Mouse (Mus musculus) cerebellum, adult 18-20 months (tissue): ENCODE measurements around the gene Col10a1.
A peak's percentile ranks its signal among the peaks of the same experiment; 100 is the strongest.
"Not testable (repeated sequence)": the region's sequence is repeated elsewhere in the genome, so short reads cannot be mapped to it uniquely, and the experiment has no call there.

ENCODE experiments used
- DNase-seq, 2 experiments: peaks; one replicate each; pipeline ENCODE4 v3.0.0; 2021

Col10a1 gene

DNA sequence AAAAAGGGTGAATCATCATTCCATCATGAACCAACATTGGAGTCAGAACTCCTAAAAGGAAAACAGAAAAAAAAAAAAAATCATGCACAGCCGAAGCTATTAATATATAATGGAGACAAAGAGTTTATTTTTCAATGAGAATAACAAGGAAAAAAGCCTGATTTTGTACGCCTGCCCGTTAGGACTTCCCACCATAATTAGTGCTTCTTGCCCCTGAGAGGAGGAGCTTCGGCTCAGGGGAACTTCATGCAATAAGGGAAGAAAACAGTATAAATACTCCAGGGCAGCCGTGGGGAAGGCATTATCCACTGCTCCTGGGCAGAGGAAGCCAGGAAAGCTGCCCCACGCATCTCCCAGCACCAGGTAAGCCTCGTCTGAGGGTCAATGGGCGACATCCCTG, at the start of gene Col10a1:
Gene Col10a1 (plus strand): TSS at position 301 of the 400 bp plus-strand sequence.
- no peak for DNase-seq

DNA sequence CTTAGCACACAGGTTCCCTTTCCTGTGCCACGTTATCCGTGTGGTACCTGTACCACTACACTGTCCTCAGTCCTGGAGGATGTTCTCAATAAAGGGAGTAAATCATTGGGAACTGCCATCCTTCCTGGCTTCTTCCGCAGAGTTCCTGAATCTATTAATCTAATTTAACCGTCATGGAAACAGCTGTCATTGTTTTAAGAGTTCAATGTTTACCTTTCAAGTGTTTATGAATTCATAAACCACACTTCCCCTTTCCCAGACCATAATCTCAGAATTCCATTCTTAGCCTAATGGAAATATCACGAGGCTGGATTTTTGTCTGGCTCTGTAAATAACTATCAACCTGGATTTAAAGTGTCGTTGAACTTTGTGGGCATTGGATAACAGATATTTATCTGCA, 48.8 kb upstream of the Col10a1 start:
- DNase-seq, result no peak

DNA sequence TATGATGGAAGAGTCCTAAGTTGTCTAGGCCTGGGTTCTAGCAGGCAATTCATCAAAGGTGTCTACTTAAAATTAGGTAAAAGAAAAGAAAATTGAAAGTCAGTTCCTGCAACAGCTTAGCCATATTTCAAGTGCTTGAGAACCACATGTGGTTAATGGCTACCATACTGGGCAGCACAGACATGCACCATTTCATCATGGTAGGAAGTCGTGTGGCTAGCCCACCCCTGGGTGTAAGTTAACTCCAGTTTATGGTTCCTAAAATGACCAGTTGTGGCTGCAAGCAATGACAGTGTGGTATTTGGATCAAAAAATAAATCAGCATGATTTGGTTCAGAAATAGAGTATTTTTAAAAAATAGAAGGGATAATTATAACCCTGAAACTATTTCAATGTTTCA, 47.9 kb upstream of the Col10a1 start:
- no peak for DNase-seq

DNA sequence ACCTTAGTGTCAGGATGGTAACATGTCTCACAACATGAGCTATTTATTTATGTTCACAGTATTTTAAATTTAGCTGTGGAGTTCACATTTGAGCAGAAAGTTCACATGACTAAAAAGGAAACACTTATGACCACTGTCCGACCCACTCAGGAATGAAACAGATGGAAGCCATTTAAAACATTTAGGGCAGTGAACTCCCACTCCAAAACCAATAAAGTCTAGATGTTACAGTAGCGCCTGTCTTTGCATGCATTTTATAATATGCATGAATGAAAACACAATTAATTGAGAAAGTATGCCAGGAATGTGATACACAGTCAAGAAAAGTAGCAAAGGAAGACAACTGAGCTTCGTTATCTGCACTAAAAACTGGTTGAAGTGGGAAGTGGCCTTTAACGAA, 37.6 kb upstream of the Col10a1 start:
- DNase-seq, result no peak

DNA sequence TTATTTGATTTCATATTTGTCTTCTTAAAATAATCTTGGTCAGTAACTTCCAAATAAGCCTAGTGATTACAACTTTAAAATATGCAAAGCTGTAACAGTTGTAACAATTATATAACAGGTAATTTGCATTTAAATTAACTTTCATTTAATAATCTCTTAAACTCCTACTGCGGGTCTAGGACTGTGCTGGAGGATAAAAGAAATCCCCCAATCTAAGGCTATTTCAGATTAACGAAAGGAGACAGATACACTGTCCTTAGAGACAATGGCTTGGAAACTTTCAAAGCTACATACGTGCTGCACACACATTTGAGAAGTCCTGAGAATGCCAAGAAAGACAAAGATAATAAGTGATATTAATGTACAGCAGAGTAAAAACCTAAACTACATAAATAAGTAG, 31.5 kb upstream of the Col10a1 start:
- DNase-seq, result no peak

DNA sequence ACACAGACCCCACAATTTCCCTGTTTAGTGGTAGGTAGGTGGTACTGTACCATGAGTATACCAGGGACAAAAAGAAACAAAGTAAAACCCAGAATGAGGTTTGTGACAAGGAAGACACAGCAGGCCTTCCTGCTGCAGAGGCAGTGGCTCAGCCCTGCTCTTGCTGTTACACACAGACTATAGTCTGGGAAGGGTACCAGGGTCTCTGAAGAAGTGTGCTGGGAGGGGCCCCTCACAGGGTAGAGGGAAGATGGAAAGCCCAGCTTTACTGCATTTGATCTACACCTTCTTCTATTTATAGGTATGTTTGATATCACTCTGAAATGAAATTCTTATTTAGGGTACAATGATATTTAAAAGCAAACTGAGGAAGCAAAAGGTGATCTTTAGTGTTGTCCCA, 26.0 kb upstream of the Col10a1 start:
- peak; percentile 14 to 23 for DNase-seq

DNA sequence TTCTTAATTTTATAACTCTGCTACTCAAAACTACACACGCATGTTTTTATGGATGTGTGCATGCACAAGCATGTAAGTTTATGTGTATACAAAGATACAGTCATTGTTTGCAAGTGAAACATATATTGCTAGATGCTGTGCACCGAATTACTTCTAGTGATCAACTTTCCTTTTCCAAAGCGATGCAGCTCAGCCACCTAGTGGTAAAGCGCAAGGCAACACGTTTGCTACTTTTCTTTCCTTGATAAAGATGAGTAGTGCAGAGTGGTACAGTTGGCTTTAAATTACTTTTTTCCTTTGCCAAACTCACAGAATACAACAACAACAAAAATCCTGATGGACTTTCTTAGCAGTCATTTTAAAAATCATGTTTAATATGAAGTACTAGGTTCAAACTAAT, 21.6 kb upstream of the Col10a1 start:
- DNase-seq, result no peak

DNA sequence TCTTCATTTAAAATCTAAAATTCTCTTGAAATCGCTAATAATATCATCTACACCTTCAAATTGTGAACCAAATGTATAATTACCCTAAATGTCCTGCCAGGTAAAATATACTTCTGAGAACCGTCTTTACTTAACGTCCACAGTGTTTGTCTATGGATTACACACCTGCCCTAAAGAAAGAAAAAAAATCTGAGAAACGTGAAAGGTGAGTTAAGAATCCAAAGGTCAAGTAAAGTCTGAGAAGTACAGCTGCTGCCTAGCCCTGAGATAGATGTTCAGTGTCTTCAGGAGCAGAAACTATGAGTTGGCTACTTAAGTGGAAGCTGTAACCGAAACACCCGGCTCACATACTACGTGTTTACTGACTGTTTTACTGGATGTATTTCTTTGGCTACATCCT, 16.4 kb upstream of the Col10a1 start:
- no peak for DNase-seq

DNA sequence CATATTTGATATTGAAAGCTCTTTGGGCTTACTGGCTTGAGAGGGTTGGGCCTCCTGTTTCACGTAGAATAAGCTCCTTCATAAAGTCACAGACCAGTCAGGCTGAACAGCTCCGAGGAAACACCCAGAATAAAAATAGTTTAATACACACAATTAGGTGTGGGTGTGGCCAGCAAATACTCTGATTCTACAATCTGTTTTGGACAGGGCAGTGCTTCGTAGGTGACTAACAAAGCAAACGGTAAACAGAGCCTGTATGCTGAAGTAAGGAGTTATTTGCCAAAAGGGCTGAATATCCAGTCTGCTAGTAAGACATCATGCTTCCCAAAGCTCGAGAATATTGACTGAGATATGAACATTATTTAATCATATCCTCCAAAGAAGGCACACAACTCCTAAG, 4.1 kb upstream of the Col10a1 start:
- no peak for DNase-seq

DNA sequence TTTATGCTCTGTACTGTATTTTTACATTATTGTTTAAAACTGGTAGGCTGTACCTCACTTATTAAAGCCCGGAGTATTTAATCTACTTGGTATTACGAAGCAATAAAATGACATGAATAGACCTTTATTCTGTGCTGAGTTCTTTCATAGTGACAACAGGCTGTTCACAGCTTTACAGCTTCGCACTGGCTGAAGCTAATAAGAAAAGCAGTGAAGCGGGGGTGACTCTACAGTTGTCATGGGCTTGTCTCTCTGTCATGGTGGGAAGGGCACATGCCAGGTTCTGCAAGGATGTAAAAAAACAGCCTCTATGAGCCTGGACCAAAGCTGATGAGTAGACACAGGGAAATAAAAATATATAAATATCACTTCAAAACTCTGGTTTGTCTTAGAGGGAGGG, 7.2 kb downstream of the Col10a1 start:
- no peak for DNase-seq

DNA sequence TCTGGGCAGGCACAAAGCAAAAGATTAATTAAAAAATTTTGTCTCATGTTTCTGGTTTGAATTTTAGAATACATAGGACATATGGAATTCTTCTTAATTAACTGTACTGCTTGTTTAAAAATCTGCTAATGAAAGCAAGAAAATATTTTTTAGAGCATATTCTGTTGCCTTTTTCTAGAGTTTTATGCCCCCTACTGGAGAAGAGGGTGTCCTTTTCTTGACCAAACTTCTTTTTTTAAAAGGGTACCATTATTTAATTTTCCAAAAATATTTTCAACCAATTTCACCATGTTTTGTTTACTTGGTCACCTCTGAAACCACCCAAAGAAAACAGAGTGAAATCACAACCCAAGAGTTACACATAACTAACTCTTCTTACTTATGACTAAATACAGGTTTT, 9.5 kb downstream of the Col10a1 start:
- DNase-seq, result no peak

DNA sequence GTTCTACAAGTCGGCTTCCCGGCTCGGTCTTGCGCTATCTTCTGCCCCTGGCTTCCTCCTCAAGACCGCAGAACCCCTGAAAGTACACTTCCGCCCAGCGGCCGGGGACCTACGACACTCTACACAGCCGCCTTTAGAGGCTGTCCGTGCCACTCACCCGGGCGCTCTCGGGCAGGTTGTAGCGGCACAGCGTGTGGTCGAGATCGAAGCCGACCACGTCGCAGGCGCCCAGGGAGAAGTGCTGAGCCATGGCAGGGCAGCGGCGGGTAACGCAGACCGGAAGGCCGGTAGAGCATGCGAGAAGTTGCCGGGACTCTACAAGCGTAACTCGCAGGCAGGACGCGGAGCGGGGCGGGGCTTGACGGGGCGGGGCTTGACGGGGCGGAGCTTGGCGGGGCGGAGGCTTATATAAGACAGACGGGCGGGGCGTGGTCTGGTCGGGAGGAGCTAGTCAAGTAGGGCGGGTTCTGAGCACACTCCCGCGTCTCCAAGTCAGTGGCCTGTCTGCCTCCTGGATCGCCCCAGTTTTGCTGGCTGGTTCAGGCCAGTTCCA, 28.5 kb downstream of the Col10a1 start, which contains the start of gene Nt5dc1:
Gene Nt5dc1 (minus strand): TSS at position 349 of the 553 bp plus-strand sequence.
- DNase-seq, result peak; percentile 90 to 92

DNA sequence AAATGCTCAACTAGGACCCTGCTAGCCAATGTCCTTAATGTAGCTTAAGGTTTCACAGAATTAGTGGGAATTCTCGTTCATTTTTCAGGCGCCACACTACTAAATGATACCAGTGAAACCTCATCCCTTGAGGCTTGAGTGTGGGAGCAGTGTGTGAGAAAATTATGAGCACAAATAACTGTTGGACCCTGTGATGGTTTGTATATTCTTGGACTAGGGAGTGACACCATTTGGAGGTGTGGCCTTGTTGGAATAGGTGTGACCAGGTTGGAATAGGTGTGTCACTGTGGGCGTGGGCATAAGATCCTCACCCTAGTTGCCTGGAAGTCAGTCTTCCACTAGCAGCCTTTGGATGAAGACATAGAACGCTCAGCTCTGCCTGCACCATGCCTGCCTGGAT, 29.0 kb downstream of the Col10a1 start:
- DNase-seq, result not testable (repeated sequence)

DNA sequence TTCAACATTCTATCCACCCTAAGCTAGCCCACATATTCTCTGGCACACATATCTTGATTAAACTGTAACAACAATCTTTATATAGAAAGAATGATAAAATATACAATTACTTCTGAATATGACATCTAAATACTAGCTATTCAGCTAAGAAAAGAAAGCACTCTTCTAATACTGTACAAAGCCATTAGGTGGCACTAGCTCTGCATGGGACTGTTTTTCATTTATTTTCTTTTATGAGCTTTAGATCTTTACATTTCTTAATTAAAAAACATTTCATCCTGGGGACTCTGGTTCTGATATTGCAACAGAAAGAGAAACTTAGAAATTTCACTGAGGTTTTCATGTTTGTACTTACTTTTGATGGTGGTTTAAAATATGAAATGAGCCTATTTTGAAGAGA, 42.0 kb downstream of the Col10a1 start:
- DNase-seq, result no peak

DNA sequence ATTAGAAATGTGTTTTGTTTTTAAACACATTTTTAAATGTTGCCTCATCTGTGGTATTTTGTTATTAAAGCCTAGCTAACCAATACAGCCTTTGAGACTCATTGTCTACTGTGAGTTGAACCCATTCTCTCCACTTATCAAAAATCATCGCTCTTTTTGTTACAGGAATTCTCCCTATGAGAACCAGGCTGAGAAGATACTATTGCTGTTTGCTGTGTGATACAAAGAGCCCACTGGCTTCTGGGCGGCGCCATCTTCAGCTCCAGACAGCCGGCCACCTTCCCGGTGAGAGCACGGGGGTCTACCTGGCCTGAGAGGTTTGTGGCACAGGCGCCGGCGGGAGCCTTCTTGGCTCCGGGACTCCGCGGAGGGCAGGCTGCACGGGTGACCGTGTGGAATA, 44.4 kb downstream of the Col10a1 start:
- DNase-seq, result not testable (repeated sequence)
